Mouse (Mus musculus) liver, adult 2 months (tissue): ENCODE results near the gene Inafm1. TPM values are rescaled to one million over a fixed set of nuclear protein-coding genes. Genes with fewer than 3 reads are reported as not detected.

ENCODE experiments used
- DNase-seq: peaks from one replicate; pipeline ENCODE4 v3.0.0-alpha.2; 2011; ENCODE audit warnings: low read depth, low spot score; ENCODE audit errors: extremely low read depth
- H3K27ac ChIP-seq: fragments of 200-500 bp; replicated peaks from 2 replicates; pipeline ENCODE4 v1.5.1; 2012; ENCODE audit warnings: low read depth, mild to moderate bottlenecking, control low read depth, inconsistent platforms, low read length; ENCODE audit not compliant: insufficient read depth
- H3K27me3 ChIP-seq: fragments of 200-500 bp; 2 replicates; pipeline ENCODE4 v1.6.1; 2012; ENCODE audit warnings: mild to moderate bottlenecking, moderate library complexity, low read length, inconsistent platforms; ENCODE audit not compliant: control insufficient read depth, insufficient read depth
- H3K36me3 ChIP-seq: fragments of 200-500 bp; 2 replicates; pipeline ENCODE4 v1.6.1; 2012; ENCODE audit warnings: low read length, inconsistent platforms; ENCODE audit not compliant: control insufficient read depth, insufficient read depth
- H3K4me1 ChIP-seq: fragments of 200-500 bp; 2 replicates; pipeline ENCODE4 v1.6.1; 2011; ENCODE audit warnings: low read length; ENCODE audit not compliant: control insufficient read depth, insufficient read depth
- H3K4me3 ChIP-seq: fragments of 200-500 bp; 2 replicates; pipeline ENCODE4 v1.5.1; 2011; ENCODE audit warnings: low read depth, mild to moderate bottlenecking, control low read depth, low read length, moderate library complexity; ENCODE audit not compliant: insufficient read depth
- H3K79me2 ChIP-seq: fragments of 200-500 bp; 2 replicates; pipeline ENCODE4 v1.6.1; 2012; ENCODE audit warnings: inconsistent platforms, mild to moderate bottlenecking, low read length, moderate library complexity; ENCODE audit not compliant: control insufficient read depth, insufficient read depth
- H3K9ac ChIP-seq: fragments of 200-500 bp; 2 replicates; pipeline ENCODE4 v1.6.1; 2012; ENCODE audit warnings: low read depth, mild to moderate bottlenecking, control low read depth, inconsistent platforms, low read length
- CTCF ChIP-seq: fragments of 200-500 bp; IDR thresholded peaks from 2 replicates; pipeline ENCODE4 v1.5.1; 2011; ENCODE audit warnings: low read depth, low read length, control low read depth
- POLR2A ChIP-seq: fragments of 200-500 bp; IDR thresholded peaks from 2 replicates; pipeline ENCODE4 v1.6.1; 2011; ENCODE audit warnings: low read length, control low read depth; ENCODE audit not compliant: insufficient read depth; ENCODE audit errors: extremely low read depth
- WGBS: fragments of 180-500 bp; shearing (Covaris S2); methylation state at CpG from one replicate; pipeline ENCODE4 v1.1.7; 2018; 5-methylcytosine and 5-hydroxymethylcytosine counted together
- polyA plus RNA-seq: library from polyadenylated mRNA; depleted of rRNA; stranded (reverse); fragments of >200 nt; gene quantifications from 2 replicates; pipeline ENCODE4 v1.2.3, GENCODE M21; 2012; rRNA removed
- total RNA-seq: library from RNA; depleted of rRNA; stranded (reverse); fragments of >200 nt; gene quantifications from 2 replicates; pipeline ENCODE4 v1.2.3, GENCODE M21; 2014; rRNA removed

The Inafm1 gene
- total RNA-seq (1.9 and 2.8 TPM in 2 replicates), polyA plus RNA-seq (8.0 and 8.8 TPM in 2 replicates)

- peak; percentile 87 for DNase-seq
- Histone ChIP-seq H3K79me2 (no peaks in the 10 kb centered on the region), H3K27me3 (no peaks in the 10 kb centered on the region), H3K27ac (peak within 1 kb of the TSS; percentile 60), H3K36me3 (peaks cover 2% of the 10 kb centered on the region; the same call in 1 of the 2 replicates), H3K4me1 (peaks cover 7% of the 10 kb centered on the region), H3K4me3 (peak within 1 kb of the TSS; percentile 82), H3K9ac (peak within 1 kb of the TSS; percentile 83)
- under 1% methylated on average over 46 of the region's 49 CpGs for WGBS
- TF ChIP-seq POLR2A (no peak), CTCF (no peak)
These were observed at the start of gene Inafm1 for GRCm38 (mm10) chr7:16273081-16273765. Gene Inafm1, minus strand, starts transcription at chr7:16273617.

- Histone ChIP-seq H3K4me1 (peaks cover 3% of the 10 kb centered on the region), H3K79me2 (no peaks in the 10 kb centered on the region), H3K9ac (no peak overlapping the region), H3K4me3 (no peak overlapping the region), H3K36me3 (peaks cover 3% of the 10 kb centered on the region; the same call in 1 of the 2 replicates), H3K27ac (peak overlapping the region; percentile 35), H3K27me3 (no peaks in the 10 kb centered on the region)
- peak; percentile 85 for DNase-seq
- WGBS, result 32% methylated on average over 6 of the region's 6 CpGs
- no peak for TF ChIP-seq POLR2A
- no peak for TF ChIP-seq CTCF
These were observed 47.1 kb upstream of the Inafm1 start for GRCm38 (mm10) chr7:16320479-16320878.

GRCm38 (mm10) chr7:16319216-16319615 lies 45.8 kb upstream of the Inafm1 start:
- Histone ChIP-seq H3K36me3 (peaks cover 3% of the 10 kb centered on the region; the same call in 1 of the 2 replicates), H3K9ac (no peak overlapping the region), H3K27ac (no peak overlapping the region), H3K4me3 (no peak overlapping the region), H3K79me2 (no peaks in the 10 kb centered on the region), H3K4me1 (peaks cover 6% of the 10 kb centered on the region), H3K27me3 (no peaks in the 10 kb centered on the region)
- no peak for DNase-seq
- WGBS, result 85% methylated on average over 4 of the region's 4 CpGs
- TF ChIP-seq POLR2A, result no peak
- TF ChIP-seq CTCF, result no peak

- peaks cover 6% of the 10 kb centered on the region for H3K4me1 ChIP-seq
- 92% methylated on average over 14 of the region's 14 CpGs for WGBS
- H3K27me3 ChIP-seq, result no peaks in the 10 kb centered on the region
- H3K79me2 ChIP-seq, result peaks cover 2% of the 10 kb centered on the region; the same call in 1 of the 2 replicates
- no peak overlapping the region for H3K9ac ChIP-seq
- DNase-seq, result no peak
- peaks cover 3% of the 10 kb centered on the region; the same call in 1 of the 2 replicates for H3K36me3 ChIP-seq
- no peak overlapping the region for H3K27ac ChIP-seq
- no peak overlapping the region for H3K4me3 ChIP-seq
- TF ChIP-seq CTCF (no peak), POLR2A (no peak)
These were observed 43.7 kb upstream of the Inafm1 start for GRCm38 (mm10) chr7:16317094-16317493.

- H3K36me3 ChIP-seq, result peaks cover 3% of the 10 kb centered on the region; the same call in 1 of the 2 replicates
- peak overlapping the region; percentile 55 for H3K27ac ChIP-seq
- peaks cover 14% of the 10 kb centered on the region for H3K4me1 ChIP-seq
- no peak for TF ChIP-seq POLR2A
- no peak for TF ChIP-seq CTCF
- no peaks in the 10 kb centered on the region for H3K27me3 ChIP-seq
- WGBS, result 24% methylated on average over 4 of the region's 4 CpGs
- DNase-seq, result peak; percentile 72
- no peak overlapping the region for H3K4me3 ChIP-seq
- no peak overlapping the region; the same call in 1 of the 2 replicates for H3K9ac ChIP-seq
- peaks cover 5% of the 10 kb centered on the region; the same call in 1 of the 2 replicates for H3K79me2 ChIP-seq
These were observed 41.9 kb upstream of the Inafm1 start for GRCm38 (mm10) chr7:16315222-16315759.
